Comparison of ENCODE assay signal across 8 mouse cellular contexts in genomic region chr9:78109656-78110055, GRCm38 (mm10). TPM values are rescaled to one million over a fixed set of nuclear protein-coding genes. Genes with fewer than 3 reads are reported as not detected.
A peak's percentile ranks its signal among the peaks of the same experiment; 100 is the strongest.
DNase-seq lines count a peak whose midpoint lies in the region; ATAC-seq and TF ChIP-seq lines count a peak whose summit lies in the region.

No protein-coding gene starts in this region.

- H3K36me3 ChIP-seq in intestine, embryonic 15.5 days = no peaks in the 10 kb centered on the region
- no peaks in the 10 kb centered on the region for H3K36me3 ChIP-seq in neural tube, embryonic 13.5 days

- H3K9ac ChIP-seq in intestine, embryonic 15.5 days = no peak overlapping the region
- no peak overlapping the region for H3K9ac ChIP-seq in neural tube, embryonic 13.5 days

- H3K9me3 ChIP-seq in intestine, embryonic 15.5 days = no peaks in the 10 kb centered on the region
- H3K9me3 ChIP-seq in neural tube, embryonic 13.5 days = no peaks in the 10 kb centered on the region

- H3K4me2 ChIP-seq in intestine, embryonic 15.5 days (replicated peaks) = peak overlapping the region; percentile 83
- peak overlapping the region; percentile 91 for H3K4me2 ChIP-seq in neural tube, embryonic 13.5 days

- TF ChIP-seq POLR2A in cerebellum, adult 2 months (IDR thresholded peaks at IDR 0.05; ENCODE audit: borderline replicate concordance, insufficient read depth, low read length) = no peak

- no peak overlapping the region for H3K27ac ChIP-seq in cerebellum, adult 2 months (ENCODE audit: insufficient read depth, low read length)
- H3K27ac ChIP-seq in intestine, embryonic 15.5 days = no peak overlapping the region
- H3K27ac ChIP-seq in neural tube, embryonic 13.5 days (replicated peaks) = no peak overlapping the region

- peak in 1 of 2 experiments; percentile 51 for DNase-seq in cerebellum, adult 2 months
- no peak for DNase-seq in cerebellum, postnatal 36 days
- DNase-seq in 3T3-L1 (ENCODE audit: low read depth, low spot score) = peak; percentile 60
- DNase-seq in cerebellum, postnatal 10 days = peak; percentile 35 to 57
- no peak for DNase-seq in gastrocnemius, postnatal 4 days (ENCODE audit: low spot score in 2 of 2)
- no peak for DNase-seq in spleen, postnatal 14 days (ENCODE audit: low spot score in 2 of 2)

- H3K4me3 ChIP-seq in cerebellum, adult 2 months (replicated peaks; ENCODE audit: insufficient read depth, low read depth, low read length) = no peak overlapping the region
- H3K4me3 ChIP-seq in intestine, embryonic 15.5 days (replicated peaks) = peak overlapping the region; percentile 94
- peak overlapping the region; percentile 73 for H3K4me3 ChIP-seq in neural tube, embryonic 13.5 days

- WGBS in cerebellum, adult 2 months = 38% methylated on average over 5 of the region's 5 CpGs
- WGBS in intestine, embryonic 15.5 days = 57% methylated on average over 5 of the region's 5 CpGs
- WGBS in neural tube, embryonic 13.5 days = 51% methylated on average over 5 of the region's 5 CpGs

- no peak for ATAC-seq in intestine, embryonic 15.5 days
- no peak for ATAC-seq in neural tube, embryonic 13.5 days (ENCODE audit: low read depth)

- peak; percentile 31; the same call in 1 of the 2 replicates for TF ChIP-seq CTCF in cerebellum, adult 2 months (IDR thresholded peaks at IDR 0.05; ENCODE audit: borderline replicate concordance, insufficient read depth, low read depth, low read length)

- H3K27me3 ChIP-seq in cerebellum, adult 2 months (ENCODE audit: control insufficient read depth, insufficient read depth, low read length) = no peaks in the 10 kb centered on the region
- no peaks in the 10 kb centered on the region for H3K27me3 ChIP-seq in intestine, embryonic 15.5 days (replicated peaks)
- no peaks in the 10 kb centered on the region for H3K27me3 ChIP-seq in neural tube, embryonic 13.5 days

- H3K4me1 ChIP-seq in cerebellum, adult 2 months (ENCODE audit: control insufficient read depth, insufficient read depth, low read length) = peaks cover 9% of the 10 kb centered on the region
- peaks cover 9% of the 10 kb centered on the region; the same call in 1 of the 2 replicates for H3K4me1 ChIP-seq in intestine, embryonic 15.5 days (replicated peaks)
- H3K4me1 ChIP-seq in neural tube, embryonic 13.5 days (replicated peaks) = peaks cover 41% of the 10 kb centered on the region

RNA-seq across cellular contexts. Expression of gene Ick, which starts 0.7 kb away (rescaled TPM):
- polyA plus RNA-seq in cerebellum, adult 2 months (2012; rRNA removed) = 15.1 and 16.9 TPM in 2 replicates
- polyA plus RNA-seq in intestine, embryonic 15.5 days (2015; fragmentation: Nextera tagmentation; extraction: Ambion mirVana) = 25.7 and 26.3 TPM in 2 replicates
- 37.3 and 40.5 TPM in 2 replicates for polyA plus RNA-seq in neural tube, embryonic 13.5 days (2015; fragmentation: Nextera tagmentation; extraction: Ambion mirVana)
- 10 to 100 TPM; 26.0 to 31.0 TPM for total RNA-seq in gastrocnemius, postnatal 4 days (2021)

RNA-seq across cellular contexts. Expression of gene Fbxo9, which starts 0.8 kb away (rescaled TPM):
- 207 and 224 TPM in 2 replicates for polyA plus RNA-seq in cerebellum, adult 2 months (2012; rRNA removed)
- 40.9 and 41.2 TPM in 2 replicates for polyA plus RNA-seq in intestine, embryonic 15.5 days (2015; fragmentation: Nextera tagmentation; extraction: Ambion mirVana)
- polyA plus RNA-seq in neural tube, embryonic 13.5 days (2015; fragmentation: Nextera tagmentation; extraction: Ambion mirVana) = 67.7 and 70.0 TPM in 2 replicates
- 10 to 100 TPM; 48.1 to 49.1 TPM for total RNA-seq in gastrocnemius, postnatal 4 days (2021)

RNA-seq across cellular contexts. Expression of gene Gcm1, which starts 57.9 kb away (rescaled TPM):
- not detected in 2 replicates for polyA plus RNA-seq in cerebellum, adult 2 months (2012; rRNA removed)
- polyA plus RNA-seq in intestine, embryonic 15.5 days (2015; fragmentation: Nextera tagmentation; extraction: Ambion mirVana) = not detected in 2 replicates
- polyA plus RNA-seq in neural tube, embryonic 13.5 days (2015; fragmentation: Nextera tagmentation; extraction: Ambion mirVana) = not detected in 2 replicates
- total RNA-seq in gastrocnemius, postnatal 4 days (2021) = not detected

Comparison
In these comparisons a context has a peak if more than half of its experiments do, and no peak if none do; other contexts are left out.
1. DNase-seq: peak in 3T3-L1 (single experiment) and cerebellum, postnatal 10 days (2 of 2); none in cerebellum, postnatal 36 days (0 of 2), gastrocnemius, postnatal 4 days (0 of 2) and spleen, postnatal 14 days (0 of 2).